Mouse (Mus musculus) neural tube, embryonic 11.5 days (tissue): ENCODE measurements around the gene Lrrc4c. TPM values are rescaled to one million over a fixed set of nuclear protein-coding genes. Genes with fewer than 3 reads are reported as not detected.

Experiments used
- ATAC-seq: fragments of 200-750 bp; cut with Nextera tagmentation; 2 replicates; pipeline ENCODE4 v1.8.0; 2017; ENCODE audit warnings: moderate number of reproducible peaks, mild to moderate bottlenecking, moderate TSS enrichment, moderate library complexity; ENCODE audit not compliant: insufficient read depth, low FRiP score, low TSS enrichment
- DNase-seq: peaks from one replicate; pipeline ENCODE4 v3.0.0-alpha.2; 2015; ENCODE audit warnings: low spot score
- H3K27ac ChIP-seq: fragments of 300-500 bp; sonication (generic); 2 replicates; pipeline ENCODE4 v1.5.1; 2014; ENCODE audit warnings: low read depth, mild to moderate bottlenecking, low read length
- H3K27me3 ChIP-seq: fragments of 300-500 bp; sonication (generic); 2 replicates; pipeline ENCODE4 v1.6.1; 2014; ENCODE audit warnings: mild to moderate bottlenecking, low read length, mixed read lengths; ENCODE audit not compliant: control insufficient read depth, insufficient read depth
- H3K36me3 ChIP-seq: fragments of 300-500 bp; sonication (generic); 2 replicates; pipeline ENCODE4 v1.6.1; 2014; ENCODE audit warnings: mild to moderate bottlenecking, low read length, moderate library complexity, mixed read lengths; ENCODE audit not compliant: control insufficient read depth, insufficient read depth
- H3K4me1 ChIP-seq: fragments of 300-500 bp; sonication (generic); 2 replicates; pipeline ENCODE4 v1.6.1; 2014; ENCODE audit warnings: low read length, mixed read lengths; ENCODE audit not compliant: control insufficient read depth, insufficient read depth
- H3K4me2 ChIP-seq: fragments of 300-500 bp; sonication (generic); 2 replicates; pipeline ENCODE4 v1.6.1; 2014; ENCODE audit warnings: low read depth, mild to moderate bottlenecking, moderate library complexity
- H3K4me3 ChIP-seq: fragments of 300-500 bp; sonication (generic); 2 replicates; pipeline ENCODE4 v1.5.1; 2014; ENCODE audit warnings: low read depth, low read length
- H3K9ac ChIP-seq: fragments of 300-500 bp; sonication (generic); 2 replicates; pipeline ENCODE4 v1.6.1; 2014; ENCODE audit warnings: mild to moderate bottlenecking, low read length
- H3K9me3 ChIP-seq: fragments of 300-500 bp; sonication (generic); 2 replicates; pipeline ENCODE4 v1.6.1; 2016; ENCODE audit warnings: low read length; ENCODE audit not compliant: control insufficient read depth
- WGBS: fragments of 180-500 bp; shearing (Covaris S2); extraction: QIAGEN DNeasy Blood & Tissue Kit; methylation state at CpG from one replicate; pipeline ENCODE4 v1.1.7; 2014; 5-methylcytosine and 5-hydroxymethylcytosine counted together
- polyA plus RNA-seq: library from polyadenylated mRNA; unstranded; fragments of >200 nt; fragmentation: Nextera tagmentation; extraction: Ambion mirVana; gene quantifications from 2 replicates; pipeline ENCODE4 v1.2.1, GENCODE M21; 2014

Lrrc4c gene
- polyA plus RNA-seq, 1 experiment from 2014 or later: 4.5 TPM

DNA sequence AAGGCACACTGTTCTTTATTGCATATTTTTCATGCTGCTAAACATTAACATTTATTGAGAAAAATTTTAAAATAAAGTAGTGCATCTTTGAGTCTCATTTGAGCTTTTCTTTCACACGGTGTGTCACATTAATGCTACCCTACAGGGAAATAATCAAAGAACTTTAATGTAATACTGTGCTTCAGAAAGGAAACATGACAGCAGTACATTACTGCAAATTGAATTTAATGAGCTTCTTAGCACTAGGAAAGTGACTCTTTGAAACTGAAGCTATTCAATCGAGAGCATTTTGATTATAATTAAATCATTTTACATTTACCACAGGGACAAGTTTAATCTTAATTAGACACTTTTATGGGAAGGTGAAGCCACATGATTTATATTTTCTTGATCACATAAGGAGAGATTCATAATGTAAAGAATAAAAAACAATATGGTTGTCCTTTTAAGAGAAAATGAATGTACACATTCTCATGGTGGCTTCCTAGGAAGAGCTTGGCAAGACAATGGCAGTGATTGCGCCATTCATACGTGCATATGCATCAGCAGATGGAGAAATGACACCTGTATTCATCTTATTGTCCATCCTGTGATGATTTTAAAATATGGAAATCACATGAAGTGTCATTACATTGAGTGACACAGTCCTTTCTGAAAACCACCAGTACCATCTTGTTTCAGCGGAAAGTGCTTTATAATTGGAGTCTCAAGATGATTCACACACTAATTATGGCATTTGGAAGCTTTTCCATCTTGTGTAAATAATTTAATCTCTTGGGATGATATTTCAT is 719.2 kb downstream of the Lrrc4c start:
- H3K9ac ChIP-seq: no peak overlapping the region
- no peak overlapping the region for H3K27ac ChIP-seq
- ATAC-seq (no peak), DNase-seq (no peak)
- H3K27me3 ChIP-seq: no peaks in the 10 kb centered on the region
- no peaks in the 10 kb centered on the region for H3K36me3 ChIP-seq
- H3K4me3 ChIP-seq: no peak overlapping the region
- 89% methylated on average over 5 of the region's 5 CpGs for WGBS
- no peak overlapping the region for H3K4me2 ChIP-seq
- H3K9me3 ChIP-seq: no peaks in the 10 kb centered on the region
- H3K4me1 ChIP-seq: no peaks in the 10 kb centered on the region

DNA sequence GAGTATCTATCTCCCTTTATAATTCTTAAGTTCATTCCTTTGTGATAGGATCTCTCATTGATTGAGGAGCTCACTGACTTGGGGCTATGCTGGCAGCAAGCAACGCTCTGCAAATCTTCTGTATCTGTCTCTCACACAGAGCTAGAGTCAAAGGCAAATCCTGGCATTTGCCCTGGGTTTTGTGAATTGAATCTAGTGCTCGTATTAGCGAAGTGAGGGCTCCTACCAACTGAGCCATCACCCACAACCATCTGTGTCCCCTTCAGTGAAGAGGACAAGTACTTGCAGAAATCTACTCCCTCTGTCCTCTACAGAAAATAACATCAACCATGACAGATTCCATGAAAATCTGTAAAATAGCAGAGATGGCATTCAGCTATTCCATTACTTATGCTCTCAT is 726.0 kb downstream of the Lrrc4c start:
- Histone ChIP-seq H3K9ac (no peak overlapping the region), H3K27ac (no peak overlapping the region), H3K4me1 (no peaks in the 10 kb centered on the region), H3K27me3 (no peaks in the 10 kb centered on the region), H3K36me3 (no peaks in the 10 kb centered on the region), H3K9me3 (no peaks in the 10 kb centered on the region), H3K4me2 (no peak overlapping the region), H3K4me3 (no peak overlapping the region)
- DNase-seq: no peak
- 86% methylated on average over 3 of the region's 3 CpGs for WGBS
- no peak for ATAC-seq

DNA sequence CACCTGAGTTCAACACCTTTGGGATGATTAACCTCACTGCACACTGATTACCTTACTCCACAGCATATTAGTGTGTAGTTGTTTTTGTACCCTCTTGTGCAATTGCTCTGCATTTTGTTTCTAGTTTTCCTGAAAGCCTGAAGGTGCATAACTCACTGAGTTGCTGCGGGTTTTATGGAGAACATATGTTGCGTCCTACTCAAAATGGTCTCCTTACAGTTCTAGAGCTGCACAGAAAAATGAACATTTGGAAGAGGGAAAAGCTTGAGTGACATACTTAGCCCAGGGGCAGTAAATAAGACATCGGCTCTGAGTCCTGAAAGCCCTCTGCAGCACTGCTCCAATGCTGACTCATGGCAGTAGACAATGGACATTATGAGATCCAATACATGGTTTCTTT is 727.7 kb downstream of the Lrrc4c start:
- Histone ChIP-seq H3K9ac (no peak overlapping the region), H3K27me3 (no peaks in the 10 kb centered on the region), H3K4me2 (no peak overlapping the region), H3K36me3 (no peaks in the 10 kb centered on the region), H3K27ac (no peak overlapping the region), H3K9me3 (no peaks in the 10 kb centered on the region), H3K4me3 (no peak overlapping the region), H3K4me1 (no peaks in the 10 kb centered on the region)
- no peak for DNase-seq
- no peak for ATAC-seq
- 92% methylated on average over 3 of the region's 3 CpGs for WGBS

DNA sequence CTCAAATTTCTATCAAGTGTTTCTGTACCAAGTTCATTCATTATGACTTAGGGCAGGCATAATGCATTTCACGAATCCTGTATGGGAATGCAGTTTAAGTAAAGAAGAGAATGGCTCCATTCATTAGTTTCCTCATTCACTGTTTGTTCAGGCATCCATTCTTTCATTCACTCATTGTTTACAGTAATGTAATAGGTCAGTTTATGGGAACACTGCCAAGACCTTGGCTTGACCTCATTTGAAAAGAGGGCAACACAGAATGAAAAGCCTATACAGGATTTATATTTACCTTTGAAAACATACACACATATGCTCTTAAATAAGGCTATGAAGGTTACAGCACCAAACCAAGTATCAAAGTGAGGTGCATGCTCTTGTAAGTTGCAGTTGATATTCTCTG is 762.2 kb downstream of the Lrrc4c start:
- no peak overlapping the region for H3K27ac ChIP-seq
- no peaks in the 10 kb centered on the region for H3K4me1 ChIP-seq
- H3K36me3 ChIP-seq: no peaks in the 10 kb centered on the region
- no peak overlapping the region for H3K4me2 ChIP-seq
- no peak overlapping the region for H3K9ac ChIP-seq
- WGBS: 46% methylated on average over 1 of the region's 1 CpGs
- no peaks in the 10 kb centered on the region for H3K9me3 ChIP-seq
- H3K27me3 ChIP-seq: no peaks in the 10 kb centered on the region
- no peak overlapping the region for H3K4me3 ChIP-seq
- DNase-seq (no peak), ATAC-seq (no peak)

DNA sequence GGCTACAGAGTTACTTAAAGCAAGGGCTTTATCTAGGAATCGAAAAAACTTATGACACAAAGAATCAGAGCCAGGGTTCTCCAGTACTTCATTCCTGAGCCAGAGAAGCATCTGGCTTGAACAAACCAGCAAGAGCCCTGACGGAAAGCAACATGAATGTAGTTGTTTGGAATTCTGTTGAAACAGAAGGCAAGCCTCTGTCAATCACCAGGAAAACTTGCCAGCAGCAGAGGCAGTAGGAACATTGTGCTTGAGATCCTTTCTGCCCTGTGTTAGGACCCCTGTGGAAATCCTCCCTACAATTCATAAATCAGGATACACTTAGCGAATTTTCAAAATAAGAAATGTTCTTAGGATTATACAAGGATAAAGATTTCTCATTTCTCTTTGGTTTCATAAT is 780.0 kb downstream of the Lrrc4c start:
- H3K4me2 ChIP-seq: no peak overlapping the region
- H3K27me3 ChIP-seq: no peaks in the 10 kb centered on the region
- H3K27ac ChIP-seq: no peak overlapping the region
- no peaks in the 10 kb centered on the region for H3K4me1 ChIP-seq
- WGBS: 75% methylated on average over 3 of the region's 3 CpGs
- no peak overlapping the region for H3K9ac ChIP-seq
- H3K4me3 ChIP-seq: no peak overlapping the region
- H3K36me3 ChIP-seq: no peaks in the 10 kb centered on the region
- no peaks in the 10 kb centered on the region for H3K9me3 ChIP-seq
- no peak for ATAC-seq
- no peak for DNase-seq

DNA sequence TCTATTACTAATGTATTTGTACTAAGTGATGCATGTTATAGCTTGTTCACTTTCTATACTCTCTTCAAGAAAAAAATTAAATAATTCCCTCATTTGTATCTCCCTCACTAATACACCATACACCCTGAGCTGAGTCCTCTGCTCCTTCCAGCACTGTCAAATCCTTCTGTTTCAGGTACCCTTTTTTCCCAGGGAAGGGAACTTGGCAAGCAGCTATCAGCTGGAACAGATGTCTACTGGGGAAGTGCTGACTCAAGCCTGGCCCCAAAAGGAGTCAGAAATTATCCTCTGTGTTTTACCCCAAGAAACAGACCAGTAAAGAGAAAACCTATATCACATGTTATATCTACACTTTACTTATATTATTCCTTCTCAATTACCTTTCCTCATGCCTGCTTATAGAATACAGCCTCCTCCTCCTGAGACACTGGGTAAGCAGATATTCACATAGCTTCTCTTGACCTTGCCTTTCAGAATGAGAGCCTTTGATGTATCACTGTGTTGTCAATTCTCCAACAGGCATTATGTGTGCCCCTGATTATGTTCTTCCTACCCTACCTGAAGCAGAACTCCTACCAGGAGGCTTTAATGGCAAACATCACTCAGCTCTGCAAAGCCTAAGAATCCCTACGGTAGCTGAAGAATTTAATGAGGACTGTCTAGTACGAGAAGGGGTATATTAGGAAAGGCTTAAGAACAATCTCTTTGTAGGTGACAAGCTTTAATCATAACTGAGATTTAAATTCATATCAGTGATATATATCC is 785.6 kb downstream of the Lrrc4c start:
- no peaks in the 10 kb centered on the region for H3K27me3 ChIP-seq
- H3K36me3 ChIP-seq: no peaks in the 10 kb centered on the region
- H3K9ac ChIP-seq: no peak overlapping the region
- H3K9me3 ChIP-seq: no peaks in the 10 kb centered on the region
- no peak overlapping the region for H3K4me3 ChIP-seq
- no peak overlapping the region for H3K27ac ChIP-seq
- ATAC-seq (no peak), DNase-seq (no peak)
- no peaks in the 10 kb centered on the region for H3K4me1 ChIP-seq
- H3K4me2 ChIP-seq: no peak overlapping the region
- WGBS: 79% methylated on average over 2 of the region's 2 CpGs

DNA sequence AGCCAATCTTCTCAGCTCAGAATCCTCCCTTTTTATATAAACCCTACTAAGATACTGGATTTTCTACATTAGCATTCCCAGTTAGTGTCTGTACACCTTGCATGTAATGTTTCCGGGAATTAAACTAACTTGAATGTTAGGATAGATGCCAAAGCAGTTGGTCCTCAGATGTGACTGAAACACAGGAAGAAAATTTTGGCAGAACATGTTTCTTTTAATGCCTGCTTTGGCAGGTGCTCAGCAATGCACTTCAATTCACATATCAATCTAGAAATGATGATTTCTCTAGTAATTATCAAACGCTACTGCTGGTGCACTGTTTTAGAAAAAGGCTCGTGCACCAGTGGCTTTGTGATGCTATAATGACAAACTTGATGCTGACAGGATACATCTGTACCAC is 806.3 kb downstream of the Lrrc4c start:
- DNase-seq (no peak), ATAC-seq (no peak)
- H3K27ac ChIP-seq: no peak overlapping the region
- no peak overlapping the region for H3K4me2 ChIP-seq
- no peak overlapping the region for H3K4me3 ChIP-seq
- H3K27me3 ChIP-seq: no peaks in the 10 kb centered on the region
- no peaks in the 10 kb centered on the region for H3K9me3 ChIP-seq
- WGBS: 94% methylated on average over 3 of the region's 3 CpGs
- H3K4me1 ChIP-seq: no peaks in the 10 kb centered on the region
- no peaks in the 10 kb centered on the region for H3K36me3 ChIP-seq
- H3K9ac ChIP-seq: no peak overlapping the region

DNA sequence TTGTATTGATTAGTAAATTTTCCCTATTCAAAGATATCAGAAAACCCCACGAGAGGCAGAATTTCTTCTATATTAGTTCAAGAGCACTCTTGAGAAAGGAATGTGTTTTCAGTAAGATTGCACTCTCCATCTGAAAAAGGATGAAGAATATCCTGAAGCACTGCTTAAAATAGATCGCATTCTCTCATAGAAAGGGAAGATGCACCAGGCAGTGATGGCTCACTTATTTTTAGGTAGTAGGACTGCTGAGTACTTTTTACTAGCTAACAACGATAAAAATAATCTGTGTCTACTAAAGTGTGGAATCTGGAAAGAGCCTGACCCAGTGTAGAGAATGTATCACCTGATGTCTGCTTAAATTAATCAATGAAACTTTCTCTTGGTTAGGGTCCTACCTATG is 820.5 kb downstream of the Lrrc4c start:
- Histone ChIP-seq H3K4me1 (no peaks in the 10 kb centered on the region), H3K27ac (no peak overlapping the region), H3K36me3 (no peaks in the 10 kb centered on the region), H3K4me3 (no peak overlapping the region), H3K27me3 (no peaks in the 10 kb centered on the region), H3K9ac (no peak overlapping the region), H3K4me2 (no peak overlapping the region), H3K9me3 (no peaks in the 10 kb centered on the region)
- DNase-seq (no peak), ATAC-seq (no peak)
- 93% methylated on average over 3 of the region's 3 CpGs for WGBS
